Mouse (Mus musculus) gonadal fat pad, adult 2 months (tissue): ENCODE measurements at regions not wholly inside any gene's neighbourhood (a gene's known extent, or its start where the extent isn't known, plus 50 kb on each side); places are given as distances from the start of the nearest gene placed in this dataset.

Source experiments
- DNase-seq: peaks from one replicate; pipeline ENCODE4 v3.0.0-alpha.2; 2012; ENCODE audit warnings: low read depth

DNA sequence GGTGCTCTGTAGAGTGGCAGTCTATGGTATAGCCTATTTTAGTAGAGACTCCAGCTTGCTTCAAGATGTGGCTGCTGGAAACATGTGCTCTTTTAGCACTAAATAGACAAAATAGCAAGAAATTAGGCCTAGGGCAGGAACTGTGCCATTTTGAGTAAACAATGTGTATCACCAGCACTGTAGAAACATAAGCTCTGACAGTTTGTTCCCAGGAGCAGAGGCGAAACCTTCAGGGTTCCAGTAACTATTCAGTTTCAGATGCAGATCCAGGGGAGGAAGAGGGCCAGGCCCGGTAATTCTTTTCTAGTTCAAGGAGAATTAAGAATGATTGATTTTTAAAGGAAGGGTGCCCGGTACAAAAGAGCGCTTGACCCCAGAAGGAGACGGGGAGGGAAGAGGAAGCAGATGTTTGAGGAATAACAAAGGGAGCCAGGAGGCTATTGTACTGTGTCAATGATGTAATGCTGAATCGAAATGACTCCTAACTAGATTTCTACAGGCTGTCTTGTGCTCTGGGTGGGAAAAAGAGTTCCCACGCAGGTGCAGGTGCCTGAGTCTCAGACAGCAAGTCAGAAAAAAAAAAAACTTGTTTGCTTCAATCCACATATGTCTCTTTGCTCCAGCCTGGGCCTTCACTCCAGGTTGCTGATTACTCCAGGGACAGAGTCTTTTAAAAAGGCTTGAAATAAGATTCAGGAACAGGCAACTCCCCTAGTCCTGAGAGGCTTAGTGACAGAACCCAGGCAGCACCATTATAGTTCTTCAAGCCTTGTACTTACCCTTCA, 57.4 kb upstream of the Tex13c2 start:
- DNase-seq: no peak
